Mouse (Mus musculus) liver, postnatal 0 days (tissue): ENCODE measurements at regions not wholly inside any gene's neighbourhood (a gene's known extent, or its start where the extent isn't known, plus 50 kb on each side); places are given as distances from the start of the nearest gene placed in this dataset.

Source experiments
- CTCF ChIP-seq: sonication (generic); IDR thresholded peaks from 2 replicates; pipeline ENCODE4 v1.5.1; 2016; ENCODE audit warnings: antibody characterized with exemption, low read depth
- EP300 ChIP-seq: IDR thresholded peaks from 2 replicates; pipeline ENCODE4 v1.6.1; 2016; ENCODE audit warnings: antibody characterized with exemption, low read depth, mild to moderate bottlenecking

GRCm38 (mm10) chr1:149411009-149411408 lies 550.1 kb downstream of the Pla2g4a start:
- TF ChIP-seq CTCF (no peak), EP300 (no peak)
